Mouse (Mus musculus) heart, embryonic 12.5 days (tissue): Measurements from ENCODE around the gene Eif3i. TPM values are rescaled to one million over a fixed set of nuclear protein-coding genes. Genes with fewer than 3 reads are reported as not detected.
A peak's percentile ranks its signal among the peaks of the same experiment; 100 is the strongest.

ENCODE experiments used
- ATAC-seq: fragments of 200-750 bp; cut with Nextera tagmentation; 2 replicates; pipeline ENCODE4 v1.8.0; 2017; ENCODE audit warnings: moderate TSS enrichment, moderate library complexity; ENCODE audit not compliant: insufficient number of reproducible peaks, low FRiP score
- H3K27ac ChIP-seq: fragments of 300-500 bp; sonication (generic); 2 replicates; pipeline ENCODE4 v1.5.1; 2016; ENCODE audit warnings: mild to moderate bottlenecking, moderate library complexity; ENCODE audit not compliant: poor library complexity, severe bottlenecking
- H3K27me3 ChIP-seq: fragments of 300-500 bp; sonication (generic); replicated peaks from 2 replicates; pipeline ENCODE4 v1.6.1; 2016; ENCODE audit warnings: mild to moderate bottlenecking, moderate library complexity
- H3K36me3 ChIP-seq: fragments of 300-500 bp; sonication (generic); 2 replicates; pipeline ENCODE4 v1.6.1; 2016; ENCODE audit warnings: mild to moderate bottlenecking, moderate library complexity
- H3K4me1 ChIP-seq: fragments of 300-500 bp; sonication (generic); replicated peaks from 2 replicates; pipeline ENCODE4 v1.6.1; 2016; ENCODE audit warnings: mild to moderate bottlenecking
- H3K4me2 ChIP-seq: fragments of 300-500 bp; sonication (generic); 2 replicates; pipeline ENCODE4 v1.6.1; 2016; ENCODE audit warnings: mild to moderate bottlenecking, moderate library complexity
- H3K4me3 ChIP-seq: fragments of 300-500 bp; sonication (generic); 2 replicates; pipeline ENCODE4 v1.5.1; 2016; ENCODE audit warnings: mild to moderate bottlenecking
- H3K9ac ChIP-seq: fragments of 300-500 bp; sonication (generic); 2 replicates; pipeline ENCODE4 v1.6.1; 2016; ENCODE audit warnings: mild to moderate bottlenecking, moderate library complexity
- H3K9me3 ChIP-seq: fragments of 300-500 bp; sonication (generic); replicated peaks from 2 replicates; pipeline ENCODE4 v1.6.1; 2016; ENCODE audit warnings: mild to moderate bottlenecking, moderate library complexity
- WGBS: fragments of 180-500 bp; shearing (Covaris S2); methylation state at CpG from one replicate; pipeline ENCODE4 v1.1.7; 2016; 5-methylcytosine and 5-hydroxymethylcytosine counted together
- polyA plus RNA-seq: library from polyadenylated mRNA; unstranded; fragments of >200 nt; fragmentation: Nextera tagmentation; extraction: Ambion mirVana; gene quantifications from 2 replicates; pipeline ENCODE4 v1.2.1, GENCODE M21; 2016

Eif3i gene
- polyA plus RNA-seq, 1 experiment from 2014 or later, result 156 TPM

DNA sequence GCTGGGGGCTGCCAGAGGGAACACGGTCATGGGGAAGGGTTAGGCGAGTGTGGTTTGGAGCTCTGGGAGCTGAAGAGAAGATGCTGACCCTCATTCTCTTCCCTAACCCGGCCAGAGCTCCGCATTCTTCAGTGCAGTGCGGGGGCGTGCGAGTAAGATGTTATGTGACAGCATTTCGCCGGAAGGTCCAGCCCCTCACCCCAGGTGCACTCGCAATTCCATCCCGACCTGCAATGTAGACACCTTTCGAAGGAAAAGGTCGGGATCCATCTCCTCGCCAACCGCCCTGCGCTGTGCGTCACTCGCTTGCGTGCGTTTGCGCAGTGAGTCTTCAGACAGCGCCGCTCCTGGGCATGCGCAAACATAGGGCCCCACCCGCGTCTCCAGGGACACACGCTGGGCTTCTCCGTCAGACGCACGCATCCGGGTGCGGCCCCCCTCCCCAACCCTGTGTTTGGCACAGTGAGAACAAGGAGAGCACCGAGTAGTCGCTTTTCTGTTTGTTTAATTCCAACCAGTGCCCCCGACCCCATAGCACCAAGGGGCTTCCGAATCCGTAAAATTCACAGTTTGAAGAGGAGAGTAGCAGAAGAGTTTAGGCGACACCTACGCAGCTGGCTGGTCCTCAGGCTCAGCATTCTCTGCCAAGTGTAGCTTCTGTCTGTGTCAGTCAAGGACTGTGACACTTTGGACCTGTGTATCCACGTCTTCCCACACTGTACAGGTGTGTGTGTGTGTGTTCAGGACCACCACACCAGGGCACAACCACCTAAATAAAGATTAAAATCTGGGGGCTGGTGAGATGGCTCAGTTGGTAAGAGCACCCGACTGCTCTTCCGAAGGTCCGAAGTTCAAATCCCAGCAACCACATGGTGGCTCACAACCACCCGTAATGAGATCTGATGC lies 18.6 kb upstream of the Eif3i start, which contains the start of gene Iqcc:
Gene Iqcc, minus strand, starts transcription at position 314 of the 906 bp plus-strand sequence.
- Histone ChIP-seq H3K9ac (peak within 1 kb of the TSS; percentile 92), H3K4me1 (peaks cover 29% of the 10 kb centered on the region), H3K9me3 (no peaks in the 10 kb centered on the region), H3K36me3 (peaks cover 24% of the 10 kb centered on the region), H3K4me3 (peak within 1 kb of the TSS; percentile 81), H3K27me3 (no peaks in the 10 kb centered on the region), H3K4me2 (peak within 1 kb of the TSS; percentile 89), H3K27ac (peak within 1 kb of the TSS; percentile 87)
- ATAC-seq, result peak; percentile 90
- WGBS, result 3% methylated on average over 44 of the region's 44 CpGs

DNA sequence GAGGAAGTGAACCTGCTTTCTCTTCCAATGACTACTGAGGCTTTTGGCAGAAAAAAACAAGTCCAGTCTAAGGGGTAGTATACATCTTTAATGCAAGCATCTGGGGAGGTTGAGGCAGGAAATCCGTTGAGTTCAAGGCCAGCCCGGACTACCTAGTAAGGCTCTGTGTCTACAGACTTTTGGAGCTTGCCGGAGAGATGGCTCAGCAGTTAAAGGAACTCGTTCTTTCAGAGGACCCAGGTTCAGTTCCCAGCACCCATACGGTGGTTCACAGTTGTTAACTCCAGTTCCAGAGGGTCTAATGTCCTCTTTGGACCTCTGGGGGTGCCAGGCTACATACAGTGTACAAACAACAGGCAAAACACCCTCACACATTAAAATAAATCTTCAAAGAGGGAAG lies 17.6 kb upstream of the Eif3i start:
- Histone ChIP-seq H3K4me1 (peaks cover 29% of the 10 kb centered on the region), H3K27ac (no peak overlapping the region), H3K36me3 (peaks cover 24% of the 10 kb centered on the region), H3K27me3 (no peaks in the 10 kb centered on the region), H3K4me2 (peak overlapping the region; percentile 89), H3K4me3 (peak overlapping the region; percentile 81), H3K9ac (peak overlapping the region; percentile 92), H3K9me3 (no peaks in the 10 kb centered on the region)
- WGBS, result 92% methylated on average over 5 of the region's 5 CpGs
- ATAC-seq, result no peak

DNA sequence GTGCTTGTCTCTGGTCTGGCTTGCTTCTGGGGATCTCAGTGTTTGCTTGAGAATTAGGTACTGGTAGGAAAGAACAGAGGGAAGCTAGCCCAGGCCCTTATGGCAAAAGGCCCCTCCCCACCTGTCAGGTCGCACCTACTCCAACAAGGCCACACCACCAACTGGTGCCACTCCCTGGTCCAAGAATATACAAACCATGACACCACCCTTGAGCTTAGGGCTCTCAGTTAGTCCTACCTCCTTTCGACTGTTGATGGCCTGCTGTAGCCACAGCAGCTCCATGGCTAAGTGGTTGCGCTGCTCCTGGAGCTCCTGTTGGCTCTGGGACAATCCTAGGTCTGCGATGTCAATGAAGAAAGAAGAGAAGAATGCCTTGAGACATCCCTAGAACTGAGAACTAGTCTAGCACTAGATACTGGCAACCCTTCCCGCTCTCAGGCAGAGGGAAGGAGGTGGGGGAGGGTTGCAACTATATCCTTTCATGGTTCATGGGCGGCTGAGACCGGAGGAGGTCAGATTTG lies 16.7 kb upstream of the Eif3i start:
- Histone ChIP-seq H3K27ac (no peak overlapping the region), H3K4me3 (no peak overlapping the region), H3K9me3 (no peaks in the 10 kb centered on the region), H3K27me3 (no peaks in the 10 kb centered on the region), H3K4me1 (peaks cover 21% of the 10 kb centered on the region), H3K36me3 (peaks cover 24% of the 10 kb centered on the region), H3K4me2 (no peak overlapping the region), H3K9ac (no peak overlapping the region)
- no peak for ATAC-seq
- WGBS, result 90% methylated on average over 7 of the region's 7 CpGs

DNA sequence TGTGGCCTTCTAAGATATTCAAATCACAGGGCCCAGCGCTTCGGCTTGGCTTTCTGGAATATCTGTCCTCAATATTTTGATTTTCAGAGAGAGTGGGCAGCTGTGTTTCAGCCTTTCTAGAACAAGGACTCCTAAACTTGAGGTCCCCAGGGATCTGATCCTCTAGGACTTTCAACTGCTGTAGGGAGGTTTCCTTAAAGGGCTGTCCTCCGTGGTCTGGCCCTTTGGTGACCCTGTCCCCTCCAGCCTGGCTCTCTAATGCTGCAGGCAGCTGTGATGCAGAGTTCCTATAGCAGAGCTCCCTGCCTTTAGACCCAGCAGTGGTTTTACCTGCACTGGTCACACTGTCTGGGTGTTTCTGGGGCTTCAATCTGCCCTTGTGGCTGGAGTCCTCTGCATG lies 16.2 kb upstream of the Eif3i start:
- no peak for ATAC-seq
- no peak overlapping the region for H3K27ac ChIP-seq
- H3K9ac ChIP-seq, result no peak overlapping the region
- H3K36me3 ChIP-seq, result peaks cover 24% of the 10 kb centered on the region
- H3K27me3 ChIP-seq, result no peaks in the 10 kb centered on the region
- no peaks in the 10 kb centered on the region for H3K9me3 ChIP-seq
- WGBS, result 86% methylated on average over 3 of the region's 3 CpGs
- no peak overlapping the region for H3K4me3 ChIP-seq
- H3K4me1 ChIP-seq, result peaks cover 16% of the 10 kb centered on the region
- H3K4me2 ChIP-seq, result no peak overlapping the region

DNA sequence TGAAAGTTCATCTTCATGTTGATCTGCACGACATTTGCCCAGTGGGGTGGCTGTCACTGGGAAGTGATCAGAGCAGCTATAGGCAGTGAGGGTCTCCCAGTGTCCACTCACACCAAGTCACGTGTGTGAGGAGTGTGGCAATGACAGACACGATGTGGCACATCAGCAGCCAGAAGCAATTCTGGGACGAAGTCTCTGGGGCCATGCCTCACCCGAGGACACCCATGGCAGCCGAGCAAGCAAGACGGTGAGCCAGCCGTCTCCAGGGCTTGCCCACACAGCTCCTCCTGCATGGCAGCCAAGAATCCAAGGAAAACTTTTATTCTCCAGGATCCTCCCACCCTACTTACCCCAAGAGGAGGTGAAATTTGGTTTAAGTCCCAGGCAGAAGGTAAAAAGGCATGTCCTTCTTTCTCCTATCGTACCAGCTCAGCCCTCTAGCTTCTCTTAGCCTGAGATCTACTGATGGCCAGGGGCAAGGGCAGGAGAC lies 15.4 kb upstream of the Eif3i start:
- H3K9me3 ChIP-seq, result no peaks in the 10 kb centered on the region
- no peak overlapping the region for H3K27ac ChIP-seq
- no peak overlapping the region for H3K4me3 ChIP-seq
- WGBS, result 83% methylated on average over 9 of the region's 9 CpGs
- H3K27me3 ChIP-seq, result no peaks in the 10 kb centered on the region
- no peak overlapping the region for H3K4me2 ChIP-seq
- ATAC-seq, result no peak
- peaks cover 16% of the 10 kb centered on the region for H3K4me1 ChIP-seq
- H3K36me3 ChIP-seq, result peaks cover 20% of the 10 kb centered on the region
- no peak overlapping the region for H3K9ac ChIP-seq

GRCm38 (mm10) chr4:129614093-129614492 lies 13.6 kb upstream of the Eif3i start, which contains the start of gene Dcdc2b:
Gene Dcdc2b, minus strand, starts transcription at chr4:129614257.
- peaks cover 16% of the 10 kb centered on the region for H3K4me1 ChIP-seq
- no peak within 1 kb of the TSS for H3K4me3 ChIP-seq
- no peak within 1 kb of the TSS for H3K4me2 ChIP-seq
- ATAC-seq, result no peak
- no peaks in the 10 kb centered on the region for H3K27me3 ChIP-seq
- no peak within 1 kb of the TSS for H3K27ac ChIP-seq
- 86% methylated on average over 6 of the region's 6 CpGs for WGBS
- no peaks in the 10 kb centered on the region for H3K9me3 ChIP-seq
- peaks cover 33% of the 10 kb centered on the region for H3K36me3 ChIP-seq
- H3K9ac ChIP-seq, result no peak within 1 kb of the TSS

- H3K27me3 ChIP-seq, result no peaks in the 10 kb centered on the region
- H3K9ac ChIP-seq, result no peak overlapping the region
- H3K27ac ChIP-seq, result no peak overlapping the region
- H3K9me3 ChIP-seq, result no peaks in the 10 kb centered on the region
- ATAC-seq, result 0 out of 2 replicates have a peak, but pooled peaks have one; percentile 17
- 62% methylated on average over 4 of the region's 4 CpGs for WGBS
- peaks cover 40% of the 10 kb centered on the region for H3K36me3 ChIP-seq
- H3K4me2 ChIP-seq, result no peak overlapping the region
- H3K4me1 ChIP-seq, result peaks cover 6% of the 10 kb centered on the region
- H3K4me3 ChIP-seq, result no peak overlapping the region
These were observed 10.0 kb upstream of the Eif3i start for GRCm38 (mm10) chr4:129610472-129610871.

GRCm38 (mm10) chr4:129610026-129610425 lies 9.6 kb upstream of the Eif3i start:
- Histone ChIP-seq H3K4me1 (peaks cover 6% of the 10 kb centered on the region), H3K27me3 (no peaks in the 10 kb centered on the region), H3K36me3 (peaks cover 43% of the 10 kb centered on the region), H3K27ac (no peak overlapping the region), H3K9ac (no peak overlapping the region), H3K4me2 (no peak overlapping the region), H3K9me3 (no peaks in the 10 kb centered on the region), H3K4me3 (no peak overlapping the region)
- ATAC-seq, result 0 out of 2 replicates have a peak, but pooled peaks have one; percentile 10
- 71% methylated on average over 4 of the region's 4 CpGs for WGBS

- no peaks in the 10 kb centered on the region for H3K27me3 ChIP-seq
- no peak overlapping the region for H3K4me2 ChIP-seq
- no peak overlapping the region for H3K9ac ChIP-seq
- no peak overlapping the region for H3K27ac ChIP-seq
- no peak overlapping the region for H3K4me3 ChIP-seq
- H3K36me3 ChIP-seq, result peaks cover 51% of the 10 kb centered on the region
- no peaks in the 10 kb centered on the region for H3K9me3 ChIP-seq
- H3K4me1 ChIP-seq, result peaks cover 3% of the 10 kb centered on the region
- no peak for ATAC-seq
- 81% methylated on average over 12 of the region's 12 CpGs for WGBS
These were observed 8.7 kb upstream of the Eif3i start for GRCm38 (mm10) chr4:129609139-129609631.

DNA sequence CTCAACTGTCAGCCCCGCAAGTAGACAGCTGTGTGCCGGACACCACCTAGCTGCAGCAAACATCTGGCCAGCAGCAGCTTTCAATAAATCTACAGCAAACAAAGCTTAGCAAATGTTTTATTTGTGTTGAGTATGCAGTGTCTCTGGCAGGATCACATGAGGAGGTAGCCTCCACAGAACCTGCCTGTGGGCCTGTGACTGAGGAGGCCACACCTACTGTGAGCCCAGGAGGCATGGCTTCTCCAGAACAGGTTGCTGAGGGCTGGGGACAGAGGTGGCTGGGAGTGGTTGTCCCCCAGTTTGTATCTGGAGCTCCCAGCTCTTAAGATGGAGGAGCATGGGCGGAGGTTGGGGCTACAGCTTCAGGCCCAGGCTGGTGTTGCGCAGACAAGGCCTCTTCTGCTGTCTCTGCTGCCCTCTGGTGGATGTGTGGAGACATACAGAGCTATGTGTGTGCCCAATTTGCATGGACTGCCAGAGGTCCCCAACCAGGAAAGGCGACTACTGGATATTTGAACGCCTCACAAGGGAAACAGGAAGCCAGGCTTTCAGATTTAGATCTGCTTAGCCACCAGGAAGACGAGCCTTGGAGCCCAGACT lies 8.1 kb upstream of the Eif3i start:
- Histone ChIP-seq H3K36me3 (peaks cover 58% of the 10 kb centered on the region), H3K4me1 (no peaks in the 10 kb centered on the region), H3K9ac (no peak overlapping the region), H3K4me3 (no peak overlapping the region), H3K4me2 (no peak overlapping the region), H3K27ac (no peak overlapping the region), H3K9me3 (no peaks in the 10 kb centered on the region), H3K27me3 (no peaks in the 10 kb centered on the region)
- 39% methylated on average over 7 of the region's 7 CpGs for WGBS
- ATAC-seq, result peak; percentile 77

GRCm38 (mm10) chr4:129588865-129589264 lies 11.6 kb downstream of the Eif3i start:
- no peak overlapping the region for H3K9ac ChIP-seq
- no peak overlapping the region for H3K4me3 ChIP-seq
- no peaks in the 10 kb centered on the region for H3K9me3 ChIP-seq
- no peak overlapping the region for H3K27ac ChIP-seq
- 59% methylated on average over 4 of the region's 4 CpGs for WGBS
- H3K4me2 ChIP-seq, result no peak overlapping the region
- peaks cover 39% of the 10 kb centered on the region for H3K36me3 ChIP-seq
- H3K4me1 ChIP-seq, result peaks cover 5% of the 10 kb centered on the region
- H3K27me3 ChIP-seq, result no peaks in the 10 kb centered on the region
- no peak for ATAC-seq
